Mouse (Mus musculus) lung, embryonic 14.5 days (tissue): ENCODE measurements at regions not wholly inside any gene's neighbourhood (a gene's known extent, or its start where the extent isn't known, plus 50 kb on each side); places are given as distances from the start of the nearest gene placed in this dataset.

ENCODE experiments used
- ATAC-seq: fragments of 200-750 bp; cut with Nextera tagmentation; 2 replicates; pipeline ENCODE4 v1.8.0; 2017; ENCODE audit warnings: mild to moderate bottlenecking, moderate TSS enrichment, moderate library complexity; ENCODE audit not compliant: insufficient read depth
- DNase-seq: peaks from one replicate; pipeline ENCODE4 v3.0.0-alpha.2; 2015
- H3K27ac ChIP-seq: fragments of 300-500 bp; sonication (generic); 2 replicates; pipeline ENCODE4 v1.5.1; 2014; ENCODE audit warnings: low read depth, mild to moderate bottlenecking, moderate library complexity
- H3K27me3 ChIP-seq: fragments of 300-500 bp; sonication (generic); 2 replicates; pipeline ENCODE4 v1.6.1; 2014; ENCODE audit warnings: low read length, control low read depth; ENCODE audit not compliant: insufficient read depth
- H3K36me3 ChIP-seq: fragments of 300-500 bp; sonication (generic); 2 replicates; pipeline ENCODE4 v1.6.1; 2014; ENCODE audit warnings: control low read depth; ENCODE audit not compliant: insufficient read depth
- H3K4me1 ChIP-seq: fragments of 300-500 bp; sonication (generic); 2 replicates; pipeline ENCODE4 v1.6.1; 2014; ENCODE audit warnings: antibody characterized with exemption, control low read depth; ENCODE audit not compliant: insufficient read depth
- H3K4me2 ChIP-seq: fragments of 300-500 bp; sonication (generic); 2 replicates; pipeline ENCODE4 v1.6.1; 2014; ENCODE audit warnings: mild to moderate bottlenecking
- H3K4me3 ChIP-seq: fragments of 300-500 bp; sonication (generic); 2 replicates; pipeline ENCODE4 v1.5.1; 2014; ENCODE audit warnings: low read depth, low read length
- H3K9ac ChIP-seq: fragments of 300-500 bp; sonication (generic); 2 replicates; pipeline ENCODE4 v1.6.1; 2014
- H3K9me3 ChIP-seq: fragments of 300-500 bp; sonication (generic); 2 replicates; pipeline ENCODE4 v1.6.1; 2016; ENCODE audit warnings: low read depth, low read length, control low read depth
- CTCF ChIP-seq: IDR thresholded peaks from 2 replicates; pipeline ENCODE4 v1.5.1; 2016; ENCODE audit warnings: antibody characterized with exemption, low read depth
- WGBS: fragments of 180-500 bp; shearing (Covaris S2); extraction: QIAGEN DNeasy Blood & Tissue Kit; methylation state at CpG from one replicate; pipeline ENCODE4 v1.1.7; 2014; 5-methylcytosine and 5-hydroxymethylcytosine counted together

DNA sequence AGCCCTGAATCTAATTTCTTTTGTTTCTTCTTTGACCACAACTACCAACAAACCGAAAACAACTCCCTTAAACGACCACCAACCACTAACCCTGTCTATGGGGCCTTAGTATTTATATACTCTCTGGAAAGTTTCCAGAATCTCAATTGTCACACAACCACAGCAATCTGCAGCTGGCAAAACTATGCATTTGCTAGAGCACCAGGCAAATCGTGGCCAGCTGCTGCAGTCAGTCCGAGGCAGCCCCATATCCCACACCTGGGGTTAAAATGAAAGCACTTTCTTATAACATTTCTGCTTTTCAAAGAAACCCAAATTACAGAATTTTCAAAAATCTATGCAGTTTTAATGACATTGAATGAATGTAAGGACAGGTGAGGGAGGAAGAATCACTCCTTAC is 63.8 kb upstream of the Thpo start:
- 56% methylated on average over 4 of the region's 4 CpGs for WGBS
- Histone ChIP-seq H3K9ac (no peak overlapping the region), H3K4me2 (no peak overlapping the region), H3K27me3 (no peaks in the 10 kb centered on the region), H3K36me3 (no peaks in the 10 kb centered on the region), H3K27ac (no peak overlapping the region), H3K4me3 (no peak overlapping the region), H3K4me1 (0 out of 2 replicates have a peak, but pooled peaks cover 4% of the 10 kb centered on the region), H3K9me3 (no peaks in the 10 kb centered on the region)
- peak; percentile 31 for DNase-seq
- no peak for ATAC-seq
- no peak for TF ChIP-seq CTCF

DNA sequence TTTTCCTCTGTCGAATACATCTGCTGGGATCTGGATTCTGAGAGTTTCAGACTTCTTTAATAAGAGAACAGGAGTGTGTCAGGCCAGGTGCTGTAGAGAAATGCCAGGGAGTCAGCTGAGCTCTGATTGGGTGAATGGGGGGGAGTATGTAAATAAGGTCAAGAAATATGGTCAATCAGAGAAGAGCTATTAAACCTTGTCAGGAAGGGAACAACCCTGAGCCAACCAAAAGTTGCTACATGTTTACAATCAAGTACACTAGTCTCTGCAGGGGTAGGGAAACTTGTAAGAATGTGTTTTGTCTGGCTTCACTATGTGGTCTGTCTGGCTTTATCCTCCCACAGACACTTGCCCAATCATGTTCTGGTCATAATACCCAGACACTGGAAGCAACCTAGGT is 60.4 kb upstream of the Thpo start:
- Histone ChIP-seq H3K27ac (no peak overlapping the region), H3K9me3 (no peaks in the 10 kb centered on the region), H3K4me2 (no peak overlapping the region), H3K4me1 (no peaks in the 10 kb centered on the region), H3K27me3 (no peaks in the 10 kb centered on the region), H3K4me3 (no peak overlapping the region), H3K9ac (no peak overlapping the region), H3K36me3 (no peaks in the 10 kb centered on the region)
- 62% methylated on average over 1 of the region's 1 CpGs for WGBS
- DNase-seq (no peak), ATAC-seq (no peak)
- TF ChIP-seq CTCF, result no peak
